Mouse (Mus musculus) embryonic facial prominence, embryonic 13.5 days (tissue): ENCODE measurements around the gene Lzic. TPM values are rescaled to one million over a fixed set of nuclear protein-coding genes. Genes with fewer than 3 reads are reported as not detected.

ENCODE experiments used
- ATAC-seq: fragments of 200-750 bp; cut with Nextera tagmentation; 2 replicates; pipeline ENCODE4 v1.8.0; 2017; ENCODE audit warnings: low read depth; ENCODE audit not compliant: insufficient number of reproducible peaks, insufficient read depth, low FRiP score, low TSS enrichment
- H3K27ac ChIP-seq: fragments of 300-500 bp; sonication (generic); 2 replicates; pipeline ENCODE4 v1.5.1; 2015; ENCODE audit warnings: moderate library complexity, mild to moderate bottlenecking, inconsistent platforms
- H3K27me3 ChIP-seq: fragments of 300-500 bp; sonication (generic); 2 replicates; pipeline ENCODE4 v1.6.1; 2015; ENCODE audit warnings: mild to moderate bottlenecking, inconsistent platforms
- H3K36me3 ChIP-seq: fragments of 300-500 bp; sonication (generic); 2 replicates; pipeline ENCODE4 v1.6.1; 2015; ENCODE audit warnings: mild to moderate bottlenecking, inconsistent platforms
- H3K4me1 ChIP-seq: fragments of 300-500 bp; sonication (generic); 2 replicates; pipeline ENCODE4 v1.6.1; 2015; ENCODE audit warnings: inconsistent platforms
- H3K4me2 ChIP-seq: fragments of 300-500 bp; sonication (generic); 2 replicates; pipeline ENCODE4 v1.6.1; 2015; ENCODE audit warnings: moderate library complexity, mild to moderate bottlenecking, inconsistent platforms
- H3K4me3 ChIP-seq: fragments of 300-500 bp; sonication (generic); 2 replicates; pipeline ENCODE4 v1.5.1; 2015; ENCODE audit warnings: mild to moderate bottlenecking, inconsistent platforms
- H3K9ac ChIP-seq: fragments of 300-500 bp; sonication (generic); 2 replicates; pipeline ENCODE4 v1.6.1; 2015; ENCODE audit warnings: mild to moderate bottlenecking, inconsistent platforms
- H3K9me3 ChIP-seq: fragments of 300-500 bp; sonication (generic); 2 replicates; pipeline ENCODE4 v1.6.1; 2016; ENCODE audit warnings: inconsistent platforms
- WGBS: fragments of 180-500 bp; shearing (Covaris S2); methylation state at CpG from one replicate; pipeline ENCODE4 v1.1.7; 2015; ENCODE audit warnings: mixed read lengths; 5-methylcytosine and 5-hydroxymethylcytosine counted together
- polyA plus RNA-seq: library from polyadenylated mRNA; unstranded; fragments of >200 nt; fragmentation: Nextera tagmentation; extraction: Ambion mirVana; gene quantifications from 2 replicates; pipeline ENCODE4 v1.2.1, GENCODE M21; 2015

The Lzic gene
- polyA plus RNA-seq, 1 experiment from 2014 or later, result 56.5 TPM

DNA sequence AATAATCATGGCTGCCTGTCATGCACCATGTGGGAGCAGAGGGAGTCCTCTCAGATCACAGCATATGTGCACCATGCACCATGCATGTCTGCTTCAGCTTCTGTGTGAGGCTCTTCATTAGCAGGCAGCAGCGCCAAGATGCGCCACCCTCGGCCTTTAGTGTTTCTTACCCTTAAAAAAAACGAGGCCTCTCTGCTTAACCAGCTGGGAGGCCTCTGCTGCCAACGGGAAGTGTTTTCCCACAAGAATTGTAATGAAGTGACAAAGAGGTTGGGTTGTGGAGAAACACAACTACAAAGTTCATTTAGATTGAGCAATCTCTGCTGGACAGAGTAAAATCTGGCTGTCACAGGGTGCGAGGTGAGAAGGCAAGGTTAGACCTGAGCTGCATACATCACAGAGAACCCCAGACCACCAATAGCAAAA, 26.2 kb downstream of the Lzic start:
- no peaks in the 10 kb centered on the region for H3K27me3 ChIP-seq
- H3K9me3 ChIP-seq, result no peaks in the 10 kb centered on the region
- no peak overlapping the region for H3K9ac ChIP-seq
- H3K4me1 ChIP-seq, result 0 out of 2 replicates have a peak, but pooled peaks cover 3% of the 10 kb centered on the region
- WGBS, result 61% methylated on average over 6 of the region's 6 CpGs
- no peaks in the 10 kb centered on the region for H3K36me3 ChIP-seq
- no peak overlapping the region for H3K4me2 ChIP-seq
- H3K4me3 ChIP-seq, result no peak overlapping the region
- ATAC-seq, result no peak
- no peak overlapping the region for H3K27ac ChIP-seq

DNA sequence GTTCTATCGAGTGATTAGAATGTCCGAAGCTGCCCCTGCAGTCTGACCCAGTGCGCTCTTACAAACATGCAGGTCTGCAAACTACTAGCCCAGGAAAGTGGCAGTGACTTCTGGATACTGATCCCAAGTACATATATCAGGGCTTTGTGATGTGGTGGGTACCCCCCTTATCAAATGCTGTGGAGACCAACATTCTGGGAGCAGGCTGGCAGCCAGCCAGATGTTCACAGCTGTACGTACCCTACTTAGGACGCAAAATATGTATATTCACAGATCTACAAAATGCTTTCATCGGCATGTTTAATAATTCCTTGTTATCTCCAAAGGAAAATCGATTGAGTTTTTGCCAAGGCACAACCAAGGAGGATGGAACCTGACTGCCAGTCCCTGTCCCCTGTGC, 27.0 kb downstream of the Lzic start:
- Histone ChIP-seq H3K4me3 (no peak overlapping the region), H3K36me3 (no peaks in the 10 kb centered on the region), H3K27ac (no peak overlapping the region), H3K4me1 (0 out of 2 replicates have a peak, but pooled peaks cover 3% of the 10 kb centered on the region), H3K27me3 (no peaks in the 10 kb centered on the region), H3K4me2 (no peak overlapping the region), H3K9me3 (no peaks in the 10 kb centered on the region), H3K9ac (no peak overlapping the region)
- WGBS, result 77% methylated on average over 7 of the region's 7 CpGs
- ATAC-seq, result no peak

GRCm38 (mm10) chr4:149515706-149516105, 30.7 kb downstream of the Lzic start:
- H3K4me1 ChIP-seq, result peaks cover 20% of the 10 kb centered on the region
- 90% methylated on average over 5 of the region's 5 CpGs for WGBS

GRCm38 (mm10) chr4:149517868-149518340, 32.9 kb downstream of the Lzic start, which contains the start of gene Ctnnbip1:
TSS of gene Ctnnbip1 (plus strand) at chr4:149518236.
- under 1% methylated on average over 34 of the region's 46 CpGs for WGBS
- H3K4me2 ChIP-seq, result peak within 1 kb of the TSS; percentile 89
- no peaks in the 10 kb centered on the region for H3K9me3 ChIP-seq
- H3K36me3 ChIP-seq, result no peaks in the 10 kb centered on the region
- H3K4me3 ChIP-seq, result peak within 1 kb of the TSS; percentile 91
- peak within 1 kb of the TSS; percentile 84 for H3K27ac ChIP-seq
- no peaks in the 10 kb centered on the region for H3K27me3 ChIP-seq
- peaks cover 18% of the 10 kb centered on the region for H3K4me1 ChIP-seq
- peak within 1 kb of the TSS; percentile 95 for H3K9ac ChIP-seq
- ATAC-seq, result peak; percentile 96

More at GRCm38 (mm10) chr4:149515706-149516105, 30.7 kb downstream of the Lzic start:
- Histone ChIP-seq H3K4me3 (no peak overlapping the region), H3K27ac (no peak overlapping the region), H3K4me2 (no peak overlapping the region), H3K36me3 (no peaks in the 10 kb centered on the region), H3K9ac (no peak overlapping the region), H3K27me3 (no peaks in the 10 kb centered on the region), H3K9me3 (no peaks in the 10 kb centered on the region)
- ATAC-seq, result no peak

GRCm38 (mm10) chr4:149518351-149519220, 33.6 kb downstream of the Lzic start:
- Histone ChIP-seq H3K4me3 (peak overlapping the region; percentile 91), H3K4me1 (peaks cover 18% of the 10 kb centered on the region), H3K4me2 (peak overlapping the region; percentile 89), H3K36me3 (no peaks in the 10 kb centered on the region), H3K27me3 (no peaks in the 10 kb centered on the region), H3K9me3 (no peaks in the 10 kb centered on the region), H3K9ac (peak overlapping the region; percentile 95), H3K27ac (peak overlapping the region; percentile 84)
- 5% methylated on average over 16 of the region's 52 CpGs for WGBS
- ATAC-seq, result no peak

GRCm38 (mm10) chr4:149521258-149521657, 36.2 kb downstream of the Lzic start:
- Histone ChIP-seq H3K27ac (no peak overlapping the region), H3K4me2 (no peak overlapping the region), H3K4me3 (no peak overlapping the region), H3K9ac (no peak overlapping the region), H3K36me3 (no peaks in the 10 kb centered on the region), H3K27me3 (no peaks in the 10 kb centered on the region), H3K9me3 (no peaks in the 10 kb centered on the region), H3K4me1 (peaks cover 31% of the 10 kb centered on the region)
- no peak for ATAC-seq
- 77% methylated on average over 10 of the region's 10 CpGs for WGBS

DNA sequence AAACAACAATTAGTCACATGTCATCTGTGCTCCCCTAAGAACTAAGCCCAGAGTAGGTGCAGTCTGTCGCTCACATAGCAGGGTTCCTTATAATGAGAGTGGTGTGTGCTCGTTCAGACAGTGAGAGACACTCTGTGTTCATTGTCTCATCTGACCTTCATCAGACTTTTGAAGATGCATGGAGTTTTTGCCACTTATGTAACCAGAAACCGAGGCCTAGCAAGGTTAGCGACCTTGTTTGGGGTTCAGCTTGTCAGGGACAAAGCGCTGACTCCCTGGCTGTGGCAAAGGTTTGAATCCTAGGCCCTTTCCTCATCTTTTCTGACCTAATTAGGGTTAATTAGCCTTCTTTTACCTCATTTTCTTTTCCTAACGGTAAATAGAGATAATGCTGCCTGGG, 38.9 kb downstream of the Lzic start:
- Histone ChIP-seq H3K9me3 (no peaks in the 10 kb centered on the region), H3K36me3 (no peaks in the 10 kb centered on the region), H3K9ac (no peak overlapping the region), H3K27me3 (no peaks in the 10 kb centered on the region), H3K4me2 (no peak overlapping the region), H3K27ac (no peak overlapping the region), H3K4me3 (no peak overlapping the region), H3K4me1 (peaks cover 36% of the 10 kb centered on the region)
- ATAC-seq, result no peak
- 72% methylated on average over 6 of the region's 6 CpGs for WGBS

DNA sequence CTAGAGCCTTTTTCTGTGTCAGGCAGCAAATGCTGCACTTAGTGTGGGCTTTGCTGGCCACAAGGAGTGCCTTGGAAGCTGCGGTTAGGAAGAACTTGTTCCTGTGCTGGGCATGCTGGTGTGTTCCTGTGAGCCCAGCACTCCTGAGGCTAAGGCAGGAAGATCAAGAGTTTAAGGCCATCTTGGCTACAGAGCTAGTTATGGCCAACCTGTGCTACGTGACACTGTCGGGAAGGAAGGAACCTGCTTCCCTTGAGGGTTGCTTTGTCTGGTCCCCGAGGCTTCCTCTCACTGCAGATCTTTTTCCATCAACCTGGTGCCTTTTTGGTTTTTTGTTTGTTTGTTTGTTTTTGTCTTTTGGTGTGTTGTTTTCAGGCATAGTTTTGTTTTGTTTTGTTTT, 40.1 kb downstream of the Lzic start:
- 74% methylated on average over 4 of the region's 4 CpGs for WGBS
- no peak overlapping the region for H3K4me2 ChIP-seq
- no peak for ATAC-seq
- no peak overlapping the region for H3K4me3 ChIP-seq
- peaks cover 29% of the 10 kb centered on the region for H3K4me1 ChIP-seq
- H3K9ac ChIP-seq, result 0 out of 2 replicates have a peak overlapping the region, but pooled peaks have one; percentile 6
- no peaks in the 10 kb centered on the region for H3K36me3 ChIP-seq
- H3K9me3 ChIP-seq, result no peaks in the 10 kb centered on the region
- H3K27me3 ChIP-seq, result no peaks in the 10 kb centered on the region
- H3K27ac ChIP-seq, result 0 out of 2 replicates have a peak overlapping the region, but pooled peaks have one; percentile 4

DNA sequence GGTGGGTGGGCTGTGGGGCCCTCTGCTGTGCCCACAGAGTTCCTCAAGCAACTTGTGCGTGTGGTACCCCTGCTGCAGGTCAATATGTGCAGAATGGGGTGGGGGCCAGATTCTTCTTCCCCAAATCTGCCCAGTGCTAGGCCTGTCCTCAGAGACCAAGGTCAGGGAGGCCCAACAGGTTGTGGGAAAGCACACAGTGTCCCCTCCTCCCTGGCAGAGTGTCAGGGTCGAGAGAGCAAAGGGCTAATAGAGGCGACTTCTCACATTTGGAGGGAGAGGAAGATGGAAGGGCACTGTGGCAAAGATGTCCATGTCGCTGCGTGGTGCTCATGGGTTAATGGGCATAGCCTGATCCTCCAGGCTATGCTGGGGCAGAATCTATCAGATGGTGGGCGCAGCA, 40.8 kb downstream of the Lzic start:
- Histone ChIP-seq H3K4me3 (no peak overlapping the region), H3K9ac (peak overlapping the region; percentile 53), H3K4me2 (no peak overlapping the region), H3K36me3 (no peaks in the 10 kb centered on the region), H3K9me3 (no peaks in the 10 kb centered on the region), H3K27ac (peak overlapping the region; percentile 28; the same call in 1 of the 2 replicates), H3K27me3 (no peaks in the 10 kb centered on the region), H3K4me1 (peaks cover 25% of the 10 kb centered on the region)
- ATAC-seq, result no peak
- WGBS, result 73% methylated on average over 6 of the region's 6 CpGs

DNA sequence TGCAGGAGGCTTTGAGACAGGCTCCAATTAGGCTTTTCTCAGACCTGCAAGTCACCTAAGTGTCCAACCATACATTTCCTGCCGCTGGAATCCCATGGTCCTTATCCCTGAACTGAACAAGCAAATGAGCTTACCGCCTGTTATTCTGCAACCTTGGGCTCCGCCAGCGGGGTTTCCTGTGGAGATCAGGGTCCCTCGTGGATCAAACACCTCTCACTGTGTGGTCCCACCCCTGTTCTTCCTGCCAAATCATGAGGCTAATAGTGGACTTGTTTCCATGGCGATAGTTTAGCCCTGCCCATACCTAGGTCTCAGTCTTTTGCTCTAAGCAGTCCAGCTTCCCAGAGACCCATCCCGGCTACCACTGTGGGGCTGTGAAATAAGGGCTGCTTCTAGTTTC, 41.3 kb downstream of the Lzic start:
- Histone ChIP-seq H3K27ac (no peak overlapping the region), H3K4me2 (no peak overlapping the region), H3K4me1 (peaks cover 25% of the 10 kb centered on the region)

GRCm38 (mm10) chr4:149527621-149528354, 42.8 kb downstream of the Lzic start:
- Histone ChIP-seq H3K4me1 (peaks cover 25% of the 10 kb centered on the region), H3K36me3 (0 out of 2 replicates have a peak, but pooled peaks cover 4% of the 10 kb centered on the region), H3K27ac (no peak overlapping the region), H3K9me3 (no peaks in the 10 kb centered on the region), H3K27me3 (no peaks in the 10 kb centered on the region), H3K4me3 (no peak overlapping the region), H3K9ac (0 out of 2 replicates have a peak overlapping the region, but pooled peaks have one; percentile 21), H3K4me2 (no peak overlapping the region)
- WGBS, result 73% methylated on average over 15 of the region's 15 CpGs
- no peak for ATAC-seq

More for the DNA sequence above, 41.3 kb downstream of the Lzic start:
- Histone ChIP-seq H3K4me3 (no peak overlapping the region), H3K27me3 (no peaks in the 10 kb centered on the region), H3K9ac (peak overlapping the region; percentile 53; the same call in 1 of the 2 replicates), H3K9me3 (no peaks in the 10 kb centered on the region), H3K36me3 (no peaks in the 10 kb centered on the region)
- ATAC-seq, result no peak
- 46% methylated on average over 7 of the region's 7 CpGs for WGBS
